Mouse (Mus musculus): ENCODE measurements at regions not wholly inside any gene's neighbourhood (a gene's known extent, or its start where the extent isn't known, plus 50 kb on each side); places are given as distances from the start of the nearest gene placed in this dataset.

DNA sequence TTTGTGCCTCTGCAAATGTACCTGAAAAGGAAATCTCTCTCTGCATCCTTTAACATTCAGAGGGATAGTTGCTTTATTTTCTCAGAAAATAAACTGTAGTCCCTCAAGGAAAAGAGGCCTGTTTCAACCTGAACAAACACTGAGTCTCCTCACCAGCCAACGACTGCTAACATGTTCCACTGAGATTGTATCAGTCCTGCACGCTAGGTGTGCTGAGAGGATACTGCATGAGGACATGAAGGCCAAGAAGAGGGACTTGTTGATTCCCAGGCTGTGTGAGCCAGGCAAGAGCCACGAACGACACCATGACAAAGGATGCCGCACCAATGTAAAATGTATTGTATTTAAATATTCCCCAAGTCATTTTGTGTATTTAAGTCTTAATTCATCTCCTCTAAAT is 65.2 kb downstream of the Gm4791 start:
- Histone ChIP-seq H3K27me3 (ENCODE audit: control insufficient read depth, insufficient read depth, low read length) (no peaks in the 10 kb centered on the region), H3K4me2 (replicated peaks; ENCODE audit: low read depth, low read length, severe bottlenecking) (no peak overlapping the region), H3K27ac (replicated peaks; ENCODE audit: low read depth, low read length) (no peak overlapping the region), H3K9ac (ENCODE audit: low read depth, low read length, severe bottlenecking) (no peak overlapping the region), H3K4me1 (ENCODE audit: control insufficient read depth, insufficient read depth, low read length) (no peaks in the 10 kb centered on the region), H3K9me3 (ENCODE audit: control insufficient read depth, low read length) (no peaks in the 10 kb centered on the region), H3K4me3 (replicated peaks; ENCODE audit: low read length) (no peak overlapping the region), H3K36me3 (ENCODE audit: control insufficient read depth, insufficient read depth, low read length) (no peaks in the 10 kb centered on the region)
- 75% methylated on average over 5 of the region's 5 CpGs for WGBS
- ATAC-seq (ENCODE audit: low FRiP score, low read depth) (no peak), DNase-seq (ENCODE audit: low spot score) (no peak)
- TF ChIP-seq POLR2A (IDR thresholded peaks at IDR 0.05; ENCODE audit: borderline replicate concordance, extremely low read depth, insufficient read depth, insufficient read length), result no peak

DNA sequence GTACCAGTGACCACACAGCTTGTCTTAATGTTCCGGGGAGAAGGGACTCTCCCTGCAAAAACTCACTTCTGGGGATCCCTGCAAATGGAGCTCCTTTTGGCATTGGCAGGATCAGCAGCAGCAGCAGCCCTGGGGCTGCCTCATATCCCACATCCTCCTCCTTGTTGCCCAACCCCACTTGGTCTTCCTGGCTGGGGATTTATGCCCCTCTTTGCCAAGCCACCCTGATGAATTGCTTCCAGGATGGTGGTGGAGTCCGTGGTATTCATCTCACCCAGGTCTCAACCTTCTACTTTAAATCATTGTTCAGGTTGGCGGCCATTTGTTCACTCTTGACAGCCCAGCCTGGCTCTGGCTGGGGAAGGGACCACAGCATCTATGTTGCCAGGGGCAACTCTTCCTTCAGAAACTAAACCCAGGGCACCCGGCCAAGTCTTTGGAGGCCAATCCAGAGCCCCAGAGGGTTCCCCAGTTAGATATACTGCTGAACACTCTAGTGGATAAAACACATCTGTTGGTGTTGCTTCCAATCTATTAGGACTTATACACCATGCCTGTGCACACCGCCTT is 66.0 kb downstream of the Gm4791 start:
- H3K36me3 ChIP-seq (ENCODE audit: control insufficient read depth, insufficient read depth, low read length), result no peaks in the 10 kb centered on the region
- H3K9ac ChIP-seq (ENCODE audit: low read depth, low read length, severe bottlenecking), result no peak overlapping the region
- no peak overlapping the region for H3K27ac ChIP-seq (replicated peaks; ENCODE audit: low read depth, low read length)
- H3K27me3 ChIP-seq (ENCODE audit: control insufficient read depth, insufficient read depth, low read length), result no peaks in the 10 kb centered on the region
- no peak for DNase-seq (ENCODE audit: low spot score)
- no peaks in the 10 kb centered on the region; the same call in 1 of the 2 replicates for H3K4me1 ChIP-seq (ENCODE audit: control insufficient read depth, insufficient read depth, low read length)
- H3K4me2 ChIP-seq (replicated peaks; ENCODE audit: low read depth, low read length, severe bottlenecking), result no peak overlapping the region
- WGBS, result 53% methylated on average over 5 of the region's 5 CpGs
- H3K9me3 ChIP-seq (ENCODE audit: control insufficient read depth, low read length), result no peaks in the 10 kb centered on the region
- no peak for ATAC-seq (ENCODE audit: low FRiP score, low read depth)
- no peak overlapping the region for H3K4me3 ChIP-seq (replicated peaks; ENCODE audit: low read length)
- no peak for TF ChIP-seq POLR2A (IDR thresholded peaks at IDR 0.05; ENCODE audit: borderline replicate concordance, extremely low read depth, insufficient read depth, insufficient read length)

GRCm38 (mm10) chr9:47069436-47069835 is 70.9 kb downstream of the Gm4791 start:
- no peak for TF ChIP-seq POLR2A (IDR thresholded peaks at IDR 0.05; ENCODE audit: borderline replicate concordance, extremely low read depth, insufficient read depth, insufficient read length)
- Histone ChIP-seq H3K36me3 (ENCODE audit: control insufficient read depth, insufficient read depth, low read length) (no peaks in the 10 kb centered on the region), H3K27ac (replicated peaks; ENCODE audit: low read depth, low read length) (no peak overlapping the region), H3K9me3 (ENCODE audit: control insufficient read depth, low read length) (no peaks in the 10 kb centered on the region), H3K4me1 (ENCODE audit: control insufficient read depth, insufficient read depth, low read length) (no peaks in the 10 kb centered on the region; the same call in 1 of the 2 replicates), H3K4me3 (replicated peaks; ENCODE audit: low read length) (no peak overlapping the region), H3K4me2 (replicated peaks; ENCODE audit: low read depth, low read length, severe bottlenecking) (no peak overlapping the region), H3K9ac (ENCODE audit: low read depth, low read length, severe bottlenecking) (no peak overlapping the region), H3K27me3 (ENCODE audit: control insufficient read depth, insufficient read depth, low read length) (no peaks in the 10 kb centered on the region)
- WGBS, result 21% methylated on average over 5 of the region's 5 CpGs
- DNase-seq (ENCODE audit: low spot score), result no peak
- no peak for ATAC-seq (ENCODE audit: low FRiP score, low read depth)

GRCm38 (mm10) chr9:47070958-47071357 is 72.4 kb downstream of the Gm4791 start:
- no peak overlapping the region for H3K4me2 ChIP-seq (replicated peaks; ENCODE audit: low read depth, low read length, severe bottlenecking)
- H3K4me1 ChIP-seq (ENCODE audit: control insufficient read depth, insufficient read depth, low read length), result no peaks in the 10 kb centered on the region; the same call in 1 of the 2 replicates
- no peaks in the 10 kb centered on the region for H3K27me3 ChIP-seq (ENCODE audit: control insufficient read depth, insufficient read depth, low read length)
- no peak overlapping the region for H3K27ac ChIP-seq (replicated peaks; ENCODE audit: low read depth, low read length)
- TF ChIP-seq POLR2A (IDR thresholded peaks at IDR 0.05; ENCODE audit: borderline replicate concordance, extremely low read depth, insufficient read depth, insufficient read length), result no peak
- H3K4me3 ChIP-seq (replicated peaks; ENCODE audit: low read length), result no peak overlapping the region
- H3K9ac ChIP-seq (ENCODE audit: low read depth, low read length, severe bottlenecking), result no peak overlapping the region
- no peak for ATAC-seq (ENCODE audit: low FRiP score, low read depth)
- DNase-seq (ENCODE audit: low spot score), result no peak
- H3K36me3 ChIP-seq (ENCODE audit: control insufficient read depth, insufficient read depth, low read length), result no peaks in the 10 kb centered on the region
- 88% methylated on average over 5 of the region's 5 CpGs for WGBS
- H3K9me3 ChIP-seq (ENCODE audit: control insufficient read depth, low read length), result no peaks in the 10 kb centered on the region

DNA sequence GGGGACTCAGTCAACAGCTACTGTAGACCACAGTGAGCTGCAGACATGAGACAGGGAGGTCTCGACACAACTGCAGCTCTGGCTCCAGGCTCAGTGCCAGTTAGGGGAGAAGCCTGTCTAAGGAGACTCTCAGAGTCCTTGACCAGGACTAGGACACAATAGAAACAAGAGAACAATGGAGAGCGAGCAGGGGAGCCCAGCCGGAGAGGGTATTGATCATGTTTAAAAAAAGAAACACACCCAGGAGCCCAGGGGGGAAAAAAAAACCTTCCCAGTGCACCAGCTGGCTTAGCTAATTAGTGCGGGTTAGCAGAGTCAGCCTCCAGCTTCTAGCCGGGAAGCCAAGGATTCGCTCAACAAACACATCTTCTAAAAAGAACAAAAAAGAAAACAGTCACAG is 78.4 kb downstream of the Gm4791 start:
- ATAC-seq (ENCODE audit: low FRiP score, low read depth) (no peak), DNase-seq (ENCODE audit: low spot score) (no peak)
- Histone ChIP-seq H3K4me3 (replicated peaks; ENCODE audit: low read length) (no peak overlapping the region), H3K36me3 (ENCODE audit: control insufficient read depth, insufficient read depth, low read length) (no peaks in the 10 kb centered on the region), H3K4me1 (ENCODE audit: control insufficient read depth, insufficient read depth, low read length) (no peaks in the 10 kb centered on the region), H3K9me3 (ENCODE audit: control insufficient read depth, low read length) (no peaks in the 10 kb centered on the region), H3K27me3 (ENCODE audit: control insufficient read depth, insufficient read depth, low read length) (no peaks in the 10 kb centered on the region), H3K9ac (ENCODE audit: low read depth, low read length, severe bottlenecking) (no peak overlapping the region), H3K27ac (replicated peaks; ENCODE audit: low read depth, low read length) (no peak overlapping the region), H3K4me2 (replicated peaks; ENCODE audit: low read depth, low read length, severe bottlenecking) (no peak overlapping the region)
- no peak for TF ChIP-seq POLR2A (IDR thresholded peaks at IDR 0.05; ENCODE audit: borderline replicate concordance, extremely low read depth, insufficient read depth, insufficient read length)
- 54% methylated on average over 6 of the region's 6 CpGs for WGBS

DNA sequence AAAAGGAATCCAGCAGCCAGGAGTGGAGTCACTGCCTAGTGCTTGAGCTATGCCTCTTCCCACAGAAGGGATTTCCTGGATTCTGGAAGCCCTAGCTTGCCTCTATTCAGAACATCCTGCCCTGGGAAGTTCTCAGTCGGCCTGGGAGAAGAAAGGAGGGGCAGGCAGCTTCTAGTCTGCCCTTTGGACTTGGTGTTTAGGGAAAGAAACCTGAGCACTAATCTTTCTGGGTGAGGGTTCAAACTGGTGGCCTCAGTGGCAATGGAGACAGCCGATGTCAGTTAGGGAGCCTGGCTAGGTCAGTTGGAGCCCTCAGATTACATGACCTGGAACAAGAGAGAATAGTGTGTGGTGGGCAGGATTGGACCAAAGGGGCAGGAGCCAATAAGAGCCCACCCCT is 78.9 kb downstream of the Gm4791 start:
- ATAC-seq (ENCODE audit: low FRiP score, low read depth), result no peak

More for the DNA sequence above, 78.9 kb downstream of the Gm4791 start:
- Histone ChIP-seq H3K27ac (replicated peaks; ENCODE audit: low read depth, low read length) (no peak overlapping the region), H3K4me2 (replicated peaks; ENCODE audit: low read depth, low read length, severe bottlenecking) (no peak overlapping the region), H3K27me3 (ENCODE audit: control insufficient read depth, insufficient read depth, low read length) (no peaks in the 10 kb centered on the region), H3K4me3 (replicated peaks; ENCODE audit: low read length) (no peak overlapping the region), H3K36me3 (ENCODE audit: control insufficient read depth, insufficient read depth, low read length) (no peaks in the 10 kb centered on the region), H3K9me3 (ENCODE audit: control insufficient read depth, low read length) (no peaks in the 10 kb centered on the region), H3K9ac (ENCODE audit: low read depth, low read length, severe bottlenecking) (no peak overlapping the region), H3K4me1 (ENCODE audit: control insufficient read depth, insufficient read depth, low read length) (no peaks in the 10 kb centered on the region)
- DNase-seq (ENCODE audit: low spot score), result no peak
- WGBS, result 48% methylated on average over 2 of the region's 2 CpGs
- no peak for TF ChIP-seq POLR2A (IDR thresholded peaks at IDR 0.05; ENCODE audit: borderline replicate concordance, extremely low read depth, insufficient read depth, insufficient read length)
